Mouse (Mus musculus) midbrain, postnatal 0 days (tissue): Measurements from ENCODE around the gene Gm43191. TPM values are rescaled to one million over a fixed set of nuclear protein-coding genes. Genes with fewer than 3 reads are reported as not detected.
"Not testable (repeated sequence)": the region's sequence is repeated elsewhere in the genome, so short reads cannot be mapped to it uniquely, and the experiment has no call there.

Experiments used
- ATAC-seq: fragments of 200-750 bp; cut with Nextera tagmentation; 2 replicates; pipeline ENCODE4 v1.8.0; 2017; ENCODE audit warnings: moderate number of reproducible peaks, mild to moderate bottlenecking, moderate TSS enrichment, moderate library complexity; ENCODE audit not compliant: low FRiP score
- DNase-seq: peaks from one replicate; pipeline ENCODE4 v3.0.0-alpha.2; 2015; ENCODE audit warnings: low spot score
- H3K27ac ChIP-seq: fragments of 300-500 bp; sonication (generic); 2 replicates; pipeline ENCODE4 v1.5.1; 2014; ENCODE audit warnings: low read depth, mild to moderate bottlenecking, low read length, mixed read lengths
- H3K27me3 ChIP-seq: fragments of 300-500 bp; sonication (generic); 2 replicates; pipeline ENCODE4 v1.6.1; 2014; ENCODE audit warnings: low read length, control low read depth, mixed read lengths; ENCODE audit not compliant: insufficient read depth
- H3K36me3 ChIP-seq: fragments of 300-500 bp; sonication (generic); 2 replicates; pipeline ENCODE4 v1.6.1; 2014; ENCODE audit warnings: low read length, control low read depth, mixed read lengths; ENCODE audit not compliant: insufficient read depth
- H3K4me1 ChIP-seq: fragments of 300-500 bp; sonication (generic); 2 replicates; pipeline ENCODE4 v1.6.1; 2014; ENCODE audit warnings: mild to moderate bottlenecking, control low read depth, antibody characterized with exemption, low read length, mixed read lengths; ENCODE audit not compliant: insufficient read depth
- H3K4me2 ChIP-seq: fragments of 300-500 bp; sonication (generic); 2 replicates; pipeline ENCODE4 v1.6.1; 2014; ENCODE audit warnings: low read depth, mild to moderate bottlenecking, low read length, mixed read lengths; ENCODE audit not compliant: poor library complexity, severe bottlenecking
- H3K4me3 ChIP-seq: fragments of 300-500 bp; sonication (generic); 2 replicates; pipeline ENCODE4 v1.5.1; 2014; ENCODE audit warnings: low read depth, mild to moderate bottlenecking, low read length, moderate library complexity
- H3K9ac ChIP-seq: fragments of 300-500 bp; sonication (generic); replicated peaks from 2 replicates; pipeline ENCODE4 v1.6.1; 2014; ENCODE audit warnings: mild to moderate bottlenecking, low read length, moderate library complexity, mixed read lengths; ENCODE audit not compliant: poor library complexity, severe bottlenecking
- H3K9me3 ChIP-seq: fragments of 300-500 bp; sonication (generic); 2 replicates; pipeline ENCODE4 v1.6.1; 2016; ENCODE audit warnings: low read length, control low read depth
- CTCF ChIP-seq: IDR thresholded peaks from 2 replicates; pipeline ENCODE4 v1.5.1; 2016; ENCODE audit warnings: antibody characterized with exemption, mild to moderate bottlenecking
- WGBS: fragments of 180-500 bp; shearing (Covaris S2); extraction: QIAGEN DNeasy Blood & Tissue Kit; methylation state at CpG from one replicate; pipeline ENCODE4 v1.1.7; 2014; 5-methylcytosine and 5-hydroxymethylcytosine counted together
- polyA plus RNA-seq: library from polyadenylated mRNA; unstranded; fragments of >200 nt; fragmentation: Nextera tagmentation; extraction: Ambion mirVana; gene quantifications from 2 replicates; pipeline ENCODE4 v1.2.1, GENCODE M21; 2015
- total RNA-seq: library from RNA; depleted of rRNA; stranded (reverse); fragments of >200 nt; gene quantifications from 2 replicates; pipeline ENCODE4 v1.2.3, GENCODE M21; 2014

Gene Gm43191
- total and polyA plus RNA-seq, 2 experiments from 2014 or later: not detected

DNA sequence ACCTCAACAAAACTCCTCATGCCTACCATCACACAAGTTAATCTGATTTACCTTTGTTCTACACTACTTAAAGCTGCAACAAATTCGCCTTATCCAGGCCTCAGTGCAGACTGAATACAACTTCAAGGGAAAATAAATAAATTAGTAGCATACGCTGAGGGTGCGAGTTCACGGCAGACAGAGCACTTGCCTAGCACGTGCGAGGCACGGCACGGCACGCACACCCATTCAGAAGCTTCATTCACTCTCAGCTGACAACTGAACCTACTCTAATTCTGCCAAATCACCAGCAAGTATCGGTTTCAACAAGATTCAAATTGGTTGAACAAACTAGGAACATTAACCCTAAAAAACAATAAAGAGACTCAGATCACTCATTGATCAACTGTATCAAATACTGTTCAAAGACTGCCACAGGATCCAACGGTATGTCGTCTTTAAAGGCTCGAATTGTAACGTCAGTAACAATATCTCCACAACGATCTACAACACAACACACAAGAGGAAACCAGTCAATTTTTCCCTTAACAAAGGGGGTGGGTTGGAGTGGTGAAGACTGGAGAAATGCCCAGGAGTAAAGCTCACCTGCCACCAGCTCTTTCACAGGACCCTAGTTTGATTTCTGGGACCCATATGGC is 22.0 kb downstream of the Gm43191 start:
- Histone ChIP-seq H3K27ac (no peak overlapping the region), H3K4me1 (no peaks in the 10 kb centered on the region), H3K9me3 (no peaks in the 10 kb centered on the region), H3K4me2 (no peak overlapping the region), H3K27me3 (no peaks in the 10 kb centered on the region), H3K36me3 (no peaks in the 10 kb centered on the region), H3K9ac (no peak overlapping the region), H3K4me3 (no peak overlapping the region)
- no peak for TF ChIP-seq CTCF
- DNase-seq (no peak), ATAC-seq (no peak)
- WGBS: 64% methylated on average over 15 of the region's 15 CpGs

DNA sequence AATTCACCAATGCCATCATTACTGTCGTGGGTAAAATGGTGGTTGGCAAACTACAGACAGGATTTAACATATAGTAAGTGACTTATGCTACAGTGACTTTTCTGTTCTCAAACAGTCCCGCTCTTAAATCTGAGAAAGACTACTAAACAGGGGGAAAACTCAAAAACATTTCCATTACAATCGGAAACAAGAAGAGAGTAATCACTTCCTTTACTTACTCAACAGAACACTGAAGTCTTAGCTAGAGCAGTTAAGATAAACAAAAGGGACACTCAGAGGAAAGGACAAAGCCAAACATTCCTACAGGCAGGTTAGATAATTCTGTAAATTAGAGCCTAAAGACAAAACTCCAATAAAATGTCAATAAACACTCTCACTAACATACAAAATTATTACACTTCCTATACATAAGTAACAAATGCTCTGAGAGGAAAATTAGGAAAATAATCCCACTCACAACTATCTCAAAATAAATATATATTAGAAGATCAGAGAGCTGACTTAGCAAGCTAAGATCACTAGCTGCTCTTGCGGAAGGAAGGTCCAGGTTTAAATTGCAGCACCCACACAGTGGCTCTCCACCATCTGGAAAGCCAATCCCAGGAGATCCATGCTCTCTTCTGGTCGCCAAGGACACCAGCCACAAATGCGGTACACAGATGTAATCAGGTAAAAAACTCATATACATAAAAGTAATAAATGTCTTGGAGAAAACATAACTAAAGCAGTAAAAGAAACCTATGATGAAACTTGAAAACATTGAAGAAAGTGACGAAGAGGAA is 24.7 kb downstream of the Gm43191 start:
- Histone ChIP-seq H3K27me3 (no peaks in the 10 kb centered on the region), H3K9me3 (no peaks in the 10 kb centered on the region), H3K36me3 (no peaks in the 10 kb centered on the region), H3K4me3 (no peak overlapping the region), H3K27ac (no peak overlapping the region), H3K4me2 (no peak overlapping the region), H3K9ac (no peak overlapping the region), H3K4me1 (no peaks in the 10 kb centered on the region)
- 85% methylated on average over 7 of the region's 7 CpGs for whole genome bisulfite sequencing
- no peak for DNase-seq
- no peak for ATAC-seq
- TF ChIP-seq CTCF: no peak

DNA sequence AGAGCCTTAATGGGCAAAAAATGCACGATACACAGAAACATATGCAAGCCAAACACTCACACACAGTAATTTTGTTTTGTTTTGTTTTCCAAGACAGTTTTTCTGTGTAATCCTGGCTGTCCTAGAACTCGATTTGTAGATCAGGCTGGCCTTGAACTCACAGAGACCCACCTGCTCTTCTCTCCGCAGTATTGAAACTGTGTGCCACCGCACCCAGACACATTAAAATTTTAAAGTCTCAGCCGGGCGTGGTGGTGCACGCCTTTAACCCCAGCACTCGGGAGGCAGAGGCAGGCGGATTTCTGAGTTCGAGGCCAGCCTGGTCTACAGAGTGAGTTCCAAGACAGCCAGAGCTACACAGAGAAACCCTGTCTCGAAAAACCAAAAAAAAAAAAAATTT is 27.0 kb downstream of the Gm43191 start:
- ATAC-seq, H3K4me3 ChIP-seq, H3K9me3 ChIP-seq, DNase-seq, H3K27ac ChIP-seq, H3K9ac ChIP-seq, H3K4me2 ChIP-seq, H3K27me3 ChIP-seq, H3K36me3 ChIP-seq, H3K4me1 ChIP-seq: not testable (repeated sequence)
- WGBS: 95% methylated on average over 11 of the region's 11 CpGs

DNA sequence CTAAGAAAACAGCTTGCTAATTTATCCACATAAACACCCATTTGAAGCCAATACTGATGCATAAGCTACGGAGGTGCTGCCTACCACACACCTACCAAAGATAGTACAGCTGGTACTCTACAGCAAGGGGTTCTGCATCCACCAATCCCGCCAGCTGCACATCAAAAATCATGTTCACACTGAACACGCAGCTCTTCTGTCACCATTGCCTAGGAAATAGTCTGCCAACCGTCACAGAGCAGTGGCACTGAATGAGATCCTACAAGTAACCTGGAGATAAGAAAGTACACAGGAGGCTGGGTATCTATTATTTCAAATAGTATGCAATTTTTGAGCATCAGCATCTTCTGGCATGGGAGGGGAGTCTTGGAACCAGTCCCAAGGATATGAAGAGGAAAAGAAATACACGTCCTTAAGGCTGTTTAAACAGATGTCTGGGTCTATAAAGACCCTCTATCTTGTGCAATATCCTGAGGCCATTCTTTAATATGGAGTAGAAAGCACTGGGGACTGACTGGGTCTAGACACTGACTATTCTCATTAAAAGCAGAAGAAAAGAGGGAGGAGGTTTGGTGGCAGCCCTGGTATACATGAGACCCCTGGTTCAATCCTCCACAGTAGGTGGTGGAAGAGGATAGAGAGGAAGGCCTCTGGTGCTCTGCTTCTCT is 27.6 kb downstream of the Gm43191 start:
- Histone ChIP-seq H3K4me3 (no peak overlapping the region), H3K9ac (no peak overlapping the region), H3K4me2 (no peak overlapping the region), H3K4me1 (no peaks in the 10 kb centered on the region), H3K36me3 (no peaks in the 10 kb centered on the region), H3K27ac (no peak overlapping the region), H3K27me3 (no peaks in the 10 kb centered on the region), H3K9me3 (no peaks in the 10 kb centered on the region)
- no peak for DNase-seq
- no peak for ATAC-seq
- no peak for TF ChIP-seq CTCF
- 63% methylated on average over 5 of the region's 5 CpGs for WGBS

DNA sequence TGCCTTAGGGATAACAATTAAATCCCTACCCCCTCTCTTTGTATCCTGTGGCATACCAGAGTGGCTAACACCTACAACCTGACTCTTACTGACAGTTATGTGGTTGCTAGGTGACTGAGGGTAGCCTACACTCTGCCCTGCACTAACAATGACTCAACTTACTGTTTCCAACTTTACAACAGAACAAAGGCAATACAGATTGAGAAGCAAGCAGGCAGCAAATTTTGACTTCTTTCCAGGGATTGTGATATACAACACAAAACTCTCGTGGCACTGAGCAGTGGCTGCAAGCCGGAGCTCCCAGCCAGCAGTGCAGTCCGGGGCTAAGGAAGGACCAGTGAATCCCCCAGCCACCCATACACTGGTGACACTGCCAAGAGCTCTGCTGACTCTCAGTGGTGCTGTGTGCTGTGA is 29.0 kb downstream of the Gm43191 start:
- no peak overlapping the region for H3K4me2 ChIP-seq
- no peak overlapping the region for H3K4me3 ChIP-seq
- H3K4me1 ChIP-seq: no peaks in the 10 kb centered on the region
- no peaks in the 10 kb centered on the region for H3K9me3 ChIP-seq
- peak; percentile 5 for DNase-seq
- 0 out of 2 replicates have a peak, but pooled peaks have one; percentile 27 for ATAC-seq
- no peaks in the 10 kb centered on the region for H3K27me3 ChIP-seq
- WGBS: 63% methylated on average over 3 of the region's 3 CpGs
- no peak overlapping the region for H3K9ac ChIP-seq
- H3K27ac ChIP-seq: no peak overlapping the region
- no peak for TF ChIP-seq CTCF
- H3K36me3 ChIP-seq: peaks cover 5% of the 10 kb centered on the region; the same call in 1 of the 2 replicates

DNA sequence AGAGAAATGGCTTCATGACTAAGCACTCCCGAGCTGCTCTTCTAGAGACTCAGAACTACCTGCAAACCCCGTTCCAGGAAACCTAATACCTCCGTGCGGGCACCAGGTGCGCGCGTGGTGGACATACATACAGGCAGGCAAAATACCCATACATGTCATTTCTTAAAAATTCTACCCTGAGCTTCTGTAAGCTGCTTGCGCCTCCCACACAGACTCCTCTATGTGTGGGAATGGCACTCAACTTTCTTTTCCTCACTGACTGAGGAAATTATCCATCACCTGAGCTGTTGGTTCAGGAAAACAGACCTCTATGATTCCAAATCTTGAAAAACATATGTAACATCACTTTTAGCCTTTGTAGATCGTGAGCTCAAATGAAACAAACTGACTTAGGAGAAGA is 30.4 kb downstream of the Gm43191 start:
- Histone ChIP-seq H3K4me3 (no peak overlapping the region), H3K9me3 (no peaks in the 10 kb centered on the region), H3K4me1 (no peaks in the 10 kb centered on the region), H3K9ac (no peak overlapping the region), H3K36me3 (peaks cover 16% of the 10 kb centered on the region), H3K27ac (no peak overlapping the region), H3K27me3 (no peaks in the 10 kb centered on the region), H3K4me2 (no peak overlapping the region)
- ATAC-seq (no peak), DNase-seq (no peak)
- 98% methylated on average over 9 of the region's 9 CpGs for WGBS
- no peak for TF ChIP-seq CTCF
